Mouse (Mus musculus) myocyte (in vitro differentiated cells): ENCODE data around the gene Gm5141.
"Not testable (repeated sequence)": the region's sequence is repeated elsewhere in the genome, so short reads cannot be mapped to it uniquely, and the experiment has no call there.

Experiments used
- CEBPB ChIP-seq: IDR thresholded peaks from 2 replicates; pipeline ENCODE4 v1.6.1; 2011; ENCODE audit warnings: mild to moderate bottlenecking, moderate library complexity; ENCODE audit not compliant: poor library complexity, insufficient read depth, severe bottlenecking
- E2F4 ChIP-seq: IDR thresholded peaks from one replicate; pipeline ENCODE4 v1.6.1; 2011; ENCODE audit warnings: mild to moderate bottlenecking, control low read depth, moderate library complexity; ENCODE audit not compliant: insufficient read depth
- MAX ChIP-seq: IDR thresholded peaks from one replicate; pipeline ENCODE4 v1.6.1; 2011; ENCODE audit warnings: low read depth, mild to moderate bottlenecking, control low read depth
- MYOD1 ChIP-seq, 3 experiments: IDR thresholded peaks; one replicate each; pipeline ENCODE4 v1.6.1; 2011; ENCODE audit warnings: control low read depth in 2 of 3, low read depth in 2 of 3, mild to moderate bottlenecking in 2 of 3, moderate library complexity in 1 of 3; ENCODE audit not compliant: insufficient read length in 2 of 3, control insufficient read depth in 1 of 3
- MYOG ChIP-seq, 3 experiments: IDR thresholded peaks; one replicate each; pipeline ENCODE4 v1.6.1; 2011; ENCODE audit warnings: control low read depth in 2 of 3, low read depth in 2 of 3, mild to moderate bottlenecking in 2 of 3; ENCODE audit not compliant: insufficient read length in 2 of 3, control insufficient read depth in 1 of 3, insufficient read depth in 1 of 3
- POLR2A ChIP-seq: IDR thresholded peaks from one replicate; pipeline ENCODE4 v1.6.1; 2011; ENCODE audit warnings: low read depth, mild to moderate bottlenecking, control low read depth, moderate library complexity; ENCODE audit not compliant: insufficient read length
- POLR2AphosphoS2 ChIP-seq: IDR thresholded peaks from one replicate; pipeline ENCODE4 v1.6.1; 2011; ENCODE audit warnings: low read depth, control low read depth; ENCODE audit not compliant: insufficient read length
- SRF ChIP-seq: IDR thresholded peaks from one replicate; pipeline ENCODE4 v1.6.1; 2011; ENCODE audit warnings: low read depth; ENCODE audit not compliant: control insufficient read depth, insufficient read length
- TCF12 ChIP-seq: IDR thresholded peaks from one replicate; pipeline ENCODE4 v1.6.1; 2011; ENCODE audit warnings: mild to moderate bottlenecking, control low read depth; ENCODE audit not compliant: poor library complexity, insufficient read depth, severe bottlenecking
- TCF3 ChIP-seq: IDR thresholded peaks from one replicate; pipeline ENCODE4 v1.6.1; 2011; ENCODE audit warnings: low read depth, control low read depth; ENCODE audit not compliant: insufficient read length
- USF1 ChIP-seq: IDR thresholded peaks from one replicate; pipeline ENCODE4 v1.6.1; 2011; ENCODE audit warnings: low read depth, mild to moderate bottlenecking, control low read depth, moderate library complexity

- not testable (repeated sequence) for TF ChIP-seq SRF; E2F4; CEBPB; POLR2A; USF1; MYOG (IDR thresholded peaks at IDR 0.05; ENCODE audit: control insufficient read depth in 1 of 3, insufficient read depth in 1 of 3, insufficient read length in 2 of 3, low read depth in 2 of 3); POLR2AphosphoS2; MAX; MYOD1 (IDR thresholded peaks at IDR 0.05; ENCODE audit: control insufficient read depth in 1 of 3, insufficient read length in 2 of 3, low read depth in 2 of 3); TCF12; TCF3
These were observed 24.9 kb downstream of the Gm5141 start, which contains the start of gene Platr25 for GRCm38 (mm10) chr13:62760432-62761415.
